Mouse (Mus musculus): ENCODE measurements around the gene Kcnma1.

DNA sequence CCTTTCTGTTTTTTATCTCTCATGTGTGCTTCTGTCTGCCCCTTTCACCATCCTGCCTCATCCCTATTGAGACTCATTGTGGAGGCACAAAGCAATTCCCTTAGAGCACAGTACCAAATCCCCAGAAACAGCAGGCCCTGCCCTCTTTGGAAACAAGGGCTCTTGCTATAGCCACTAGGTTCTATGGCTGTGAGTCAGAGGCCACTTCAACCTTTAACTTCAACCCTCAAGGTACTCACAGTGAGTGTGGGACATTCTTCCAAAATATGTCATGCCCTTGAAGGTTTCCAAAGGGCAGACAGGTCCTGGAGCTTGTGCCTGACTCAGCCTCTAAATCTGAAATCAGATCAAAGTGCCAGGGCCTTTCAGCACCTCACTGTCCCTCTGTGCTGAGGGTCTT lies 272.8 kb downstream of the Kcnma1 start:
- no peak for TF ChIP-seq CTCF (conservative IDR thresholded peaks at IDR 0.05; ENCODE audit: low read length)
- TF ChIP-seq NANOG (IDR thresholded peaks at IDR 0.05; ENCODE audit: borderline replicate concordance, low read length), result no peak
- no peak for TF ChIP-seq POU5F1 (IDR thresholded peaks at IDR 0.05; ENCODE audit: borderline replicate concordance, low read length)
